ENCODE assay signal across 8 mouse cellular contexts in the genomic region with DNA sequence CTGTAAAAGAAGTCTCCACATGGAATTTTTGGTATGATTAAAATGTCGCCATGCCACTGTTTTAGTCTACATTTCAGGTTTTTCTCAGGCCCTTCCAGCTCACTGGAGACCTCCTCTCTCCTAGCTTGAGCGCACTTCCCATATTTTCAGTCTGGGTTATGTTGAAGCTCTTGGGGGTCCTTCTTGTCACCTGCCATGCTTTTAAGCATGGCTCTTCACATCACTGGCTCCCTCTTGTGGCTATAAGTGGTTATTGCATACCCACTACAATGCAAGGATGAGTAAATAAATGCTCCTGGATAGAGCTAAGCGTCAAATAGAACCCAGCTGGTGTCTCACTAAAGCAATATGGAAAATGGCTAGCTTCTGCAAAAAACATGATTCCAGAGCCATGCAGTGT.
DNase-seq lines count a peak whose midpoint lies in the region; ATAC-seq and TF ChIP-seq lines count a peak whose summit lies in the region.

No protein-coding gene starts in this region.

- no peak for DNase-seq in gastrocnemius, adult 2 months
- no peak for DNase-seq in gastrocnemius, postnatal 36 days
- DNase-seq in thymus, adult 2 months = peak; percentile 11
- no peak for DNase-seq in thymus, adult 18-20 months
- peak; percentile 71 for DNase-seq in forebrain, embryonic 14.5 days (ENCODE audit: low spot score)
- DNase-seq in limb, embryonic 10.5 days (ENCODE audit: low spot score) = peak; percentile 49
- DNase-seq in thymus, postnatal 14 days = peak; percentile 20
- DNase-seq in right cerebral cortex, postnatal 14 days = no peak

- intact Hi-C loops in gastrocnemius, adult 2 months (cut with DNase I) = no loop called here
- intact Hi-C loops in gastrocnemius, postnatal 36 days (cut with DNase I) = no loop called here

- H3K27me3 ChIP-seq in thymus, adult 2 months (ENCODE audit: control insufficient read depth, insufficient read depth, low read length) = no peaks in the 10 kb centered on the region
- no peaks in the 10 kb centered on the region for H3K27me3 ChIP-seq in forebrain, embryonic 14.5 days (replicated peaks; ENCODE audit: control insufficient read depth, insufficient read depth, low read length)
- peaks cover 13% of the 10 kb centered on the region; the same call in 1 of the 2 replicates for H3K27me3 ChIP-seq in limb, embryonic 10.5 days (ENCODE audit: low read depth, poor library complexity, severe bottlenecking)

- peak; percentile 37; the same call in 1 of the 2 replicates for ATAC-seq in forebrain, embryonic 14.5 days

- TF ChIP-seq CTCF in gastrocnemius, adult 2 months (IDR thresholded peaks at IDR 0.05) = peak; percentile 86
- TF ChIP-seq CTCF in thymus, adult 2 months (IDR thresholded peaks at IDR 0.05; ENCODE audit: borderline replicate concordance, control insufficient read depth, extremely low read depth, insufficient read depth, low read length, poor library complexity) = no peak

- H3K4me2 ChIP-seq in forebrain, embryonic 14.5 days (ENCODE audit: low read length) = no peak overlapping the region

- H3K27ac ChIP-seq in gastrocnemius, adult 2 months = no peak overlapping the region
- H3K27ac ChIP-seq in thymus, adult 2 months (ENCODE audit: control insufficient read depth, insufficient read depth, low read length) = no peak overlapping the region
- no peak overlapping the region for H3K27ac ChIP-seq in forebrain, embryonic 14.5 days (ENCODE audit: low read depth, low read length)
- H3K27ac ChIP-seq in limb, embryonic 10.5 days = no peak overlapping the region

- no peaks in the 10 kb centered on the region for H3K36me3 ChIP-seq in thymus, adult 2 months (ENCODE audit: control insufficient read depth, insufficient read depth, low read length)
- H3K36me3 ChIP-seq in forebrain, embryonic 14.5 days (ENCODE audit: control insufficient read depth, insufficient read depth, low read length) = no peaks in the 10 kb centered on the region
- no peaks in the 10 kb centered on the region for H3K36me3 ChIP-seq in limb, embryonic 10.5 days

- no peaks in the 10 kb centered on the region for H3K4me1 ChIP-seq in thymus, adult 2 months (replicated peaks; ENCODE audit: control insufficient read depth, insufficient read depth, low read length)
- no peaks in the 10 kb centered on the region for H3K4me1 ChIP-seq in forebrain, embryonic 14.5 days (ENCODE audit: control insufficient read depth, insufficient read depth, low read length)
- peaks cover 15% of the 10 kb centered on the region for H3K4me1 ChIP-seq in limb, embryonic 10.5 days

- WGBS in thymus, adult 2 months = 59% methylated on average over 3 of the region's 3 CpGs
- whole genome bisulfite sequencing in forebrain, embryonic 14.5 days = 62% methylated on average over 3 of the region's 3 CpGs
- WGBS in limb, embryonic 10.5 days = 65% methylated on average over 3 of the region's 3 CpGs

- no peak overlapping the region for H3K9ac ChIP-seq in forebrain, embryonic 14.5 days (ENCODE audit: low read length)

- H3K4me3 ChIP-seq in gastrocnemius, adult 2 months = no peak overlapping the region
- H3K4me3 ChIP-seq in thymus, adult 2 months (ENCODE audit: control insufficient read depth, insufficient read depth, low read length) = no peak overlapping the region
- no peak overlapping the region for H3K4me3 ChIP-seq in forebrain, embryonic 14.5 days (ENCODE audit: low read depth, low read length)
- no peak overlapping the region for H3K4me3 ChIP-seq in limb, embryonic 10.5 days

- TF ChIP-seq POLR2A in thymus, adult 2 months (IDR thresholded peaks at IDR 0.05; ENCODE audit: control insufficient read depth, extremely low read depth, insufficient read depth, low read length, poor library complexity) = no peak

- H3K9me3 ChIP-seq in forebrain, embryonic 14.5 days (replicated peaks; ENCODE audit: control insufficient read depth, low read length) = 0 out of 2 replicates have a peak, but pooled peaks cover 3% of the 10 kb centered on the region
- H3K9me3 ChIP-seq in limb, embryonic 10.5 days (replicated peaks) = no peaks in the 10 kb centered on the region

Comparison
In these comparisons a context has a peak if more than half of its experiments do, and no peak if none do; other contexts are left out.
1. DNase-seq: peak in thymus, adult 2 months (single experiment), forebrain, embryonic 14.5 days (single experiment), limb, embryonic 10.5 days (single experiment) and thymus, postnatal 14 days (single experiment); none in gastrocnemius, adult 2 months (single experiment), gastrocnemius, postnatal 36 days (0 of 2), thymus, adult 18-20 months (0 of 2) and right cerebral cortex, postnatal 14 days (single experiment).